Mouse (Mus musculus): ENCODE data around the gene Fbxo10. TPM values are rescaled to one million over a fixed set of nuclear protein-coding genes. Genes with fewer than 3 reads are reported as not detected.
"Not testable (repeated sequence)": the region's sequence is repeated elsewhere in the genome, so short reads cannot be mapped to it uniquely, and the experiment has no call there.

Fbxo10 gene
- 1 to 10 TPM in 19 of 26 experiments, under 1 TPM in 7; 0.46 to 4.9 (median 2.0) TPM for total RNA-seq (2018; cell fraction: chromatin; rRNA removed)
- 1 to 10 TPM; 1.1 to 3.8 (median 2.0) TPM for total RNA-seq (2018; cell fraction: cytosol; rRNA removed)
- 1 to 10 TPM in 22 of 26 experiments, under 1 TPM in 4; 0.77 to 5.4 (median 2.1) TPM for total RNA-seq (2018; cell fraction: nucleus; rRNA removed)
- 1.9 to 2.7 TPM (median 2.7 TPM) in 3 replicates for polyA plus RNA-seq (2018)

DNA sequence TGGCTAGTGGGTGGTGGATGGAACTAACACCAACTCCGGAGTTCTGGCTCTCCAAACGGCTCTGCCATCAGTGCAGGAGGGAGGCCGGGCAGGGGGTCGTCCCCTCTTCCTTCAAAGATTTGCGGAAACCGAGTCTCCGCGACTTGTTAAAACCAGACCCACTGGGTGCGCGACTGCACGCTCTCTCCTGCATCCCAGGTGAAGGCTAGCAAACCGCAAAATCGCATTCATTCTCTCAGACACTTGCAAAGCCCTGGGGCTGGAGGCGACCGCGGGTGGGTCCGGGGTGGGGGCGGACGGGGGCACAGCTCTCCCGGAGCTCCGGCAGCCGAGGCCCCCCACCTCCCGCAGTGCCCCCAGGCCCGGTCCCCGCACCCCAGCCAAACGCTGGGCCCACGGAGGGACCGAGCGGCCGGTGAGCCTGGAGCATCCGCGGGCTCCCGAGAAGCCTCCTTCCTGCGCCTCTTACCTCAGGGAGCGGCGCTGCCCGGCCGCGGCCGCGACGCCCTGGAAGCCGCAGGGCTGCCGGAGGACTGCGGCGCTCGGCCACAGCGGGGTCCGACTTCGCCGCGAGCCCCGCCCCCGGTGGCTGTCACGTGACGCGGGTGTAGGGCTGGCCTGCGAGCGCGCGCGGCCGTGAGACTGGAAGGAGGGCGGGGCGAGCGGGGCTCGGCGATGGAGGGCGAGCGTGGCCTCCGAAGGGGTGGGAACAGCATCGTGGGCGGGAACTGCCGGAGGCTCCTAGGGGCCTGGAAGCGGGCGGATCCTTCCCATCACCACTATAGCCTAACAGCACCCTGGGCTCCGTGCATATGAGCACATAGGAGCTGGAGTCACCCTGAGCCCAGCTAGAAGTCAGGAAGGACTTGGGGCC lies at the start of gene Fbxo10:
Gene Fbxo10 (minus strand): TSS at position 584 of the 874 bp plus-strand sequence.
- Histone ChIP-seq H3K4me3 (ENCODE audit: inconsistent target) (peak within 1 kb of the TSS; percentile 34), H3K36me3 (ENCODE audit: inconsistent target) (no peaks in the 10 kb centered on the region), H3K79me2 (ENCODE audit: inconsistent target) (no peaks in the 10 kb centered on the region), H3K27ac (no peak within 1 kb of the TSS)
- WGBS (ENCODE audit: missing documents) = 1% methylated on average over 75 of the region's 77 CpGs

DNA sequence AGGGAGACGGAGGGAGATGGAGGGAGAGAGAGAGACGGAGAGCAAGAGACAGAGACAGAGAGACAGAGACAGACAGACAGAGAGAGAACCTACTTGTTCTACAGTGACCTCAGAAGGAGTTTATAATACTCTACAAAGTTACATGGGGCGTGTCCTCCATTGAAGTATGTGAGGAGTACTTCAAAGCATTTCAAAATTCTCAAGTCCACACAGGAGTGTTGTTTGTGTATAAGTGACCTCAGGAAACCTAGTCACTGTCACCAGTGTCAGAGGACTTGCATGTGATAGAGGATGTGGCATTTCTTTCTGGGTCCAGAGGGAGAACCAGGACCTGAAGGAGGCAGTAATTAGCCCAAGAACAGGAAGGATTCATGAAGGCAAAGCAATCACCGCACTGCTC lies 46.6 kb upstream of the Fbxo10 start:
- Histone ChIP-seq H3K79me2 (ENCODE audit: inconsistent target) (no peaks in the 10 kb centered on the region), H3K4me3 (ENCODE audit: inconsistent target) (no peak overlapping the region), H3K27ac (no peak overlapping the region), H3K36me3 (ENCODE audit: inconsistent target) (no peaks in the 10 kb centered on the region)
- 82% methylated on average over 4 of the region's 4 CpGs for WGBS (ENCODE audit: missing documents)

GRCm38 (mm10) chr4:45121311-45121710 lies 36.9 kb upstream of the Fbxo10 start:
- WGBS (ENCODE audit: missing documents) = 84% methylated on average over 11 of the region's 11 CpGs
- no peak overlapping the region for H3K27ac ChIP-seq
- H3K79me2 ChIP-seq (ENCODE audit: inconsistent target) = no peaks in the 10 kb centered on the region
- no peaks in the 10 kb centered on the region for H3K36me3 ChIP-seq (ENCODE audit: inconsistent target)
- H3K4me3 ChIP-seq (ENCODE audit: inconsistent target) = no peak overlapping the region

DNA sequence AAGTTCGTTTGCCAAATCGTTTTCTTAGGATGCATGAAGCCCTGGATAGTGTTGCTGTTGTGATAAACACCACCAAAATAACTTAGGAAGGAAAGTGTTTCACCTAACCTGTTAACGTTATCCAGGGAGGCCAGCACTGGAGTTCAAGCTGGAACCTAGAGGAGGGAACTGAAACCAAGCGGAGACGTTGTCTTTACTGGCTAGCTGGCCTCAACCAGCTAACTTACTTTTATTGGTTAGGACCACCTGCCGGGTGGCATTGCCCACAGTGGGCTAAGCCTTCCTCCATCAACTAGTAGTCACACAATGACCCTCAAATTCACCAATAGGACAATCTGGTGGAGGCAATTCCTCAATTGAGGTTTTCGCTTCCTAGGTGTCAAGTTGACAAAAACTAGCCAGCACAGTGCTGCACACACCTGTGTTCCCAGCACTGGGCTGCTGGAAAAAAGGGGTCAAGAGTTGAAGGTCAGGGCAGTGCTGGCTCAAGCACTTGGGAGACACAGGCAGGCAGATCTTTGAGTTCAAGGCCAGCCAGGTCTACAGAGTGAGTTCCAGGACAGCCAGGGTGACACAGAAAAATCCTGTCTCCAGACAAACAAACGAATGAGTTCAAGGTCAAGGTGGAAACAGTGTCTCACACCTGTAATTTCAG lies 24.2 kb upstream of the Fbxo10 start:
- H3K27ac ChIP-seq = no peak overlapping the region
- 34% methylated on average over 8 of the region's 8 CpGs for WGBS (ENCODE audit: missing documents)
- H3K36me3 ChIP-seq (ENCODE audit: inconsistent target) = no peaks in the 10 kb centered on the region
- H3K79me2 ChIP-seq (ENCODE audit: inconsistent target) = peaks cover 27% of the 10 kb centered on the region
- H3K4me3 ChIP-seq (ENCODE audit: inconsistent target) = peak overlapping the region; percentile 90

DNA sequence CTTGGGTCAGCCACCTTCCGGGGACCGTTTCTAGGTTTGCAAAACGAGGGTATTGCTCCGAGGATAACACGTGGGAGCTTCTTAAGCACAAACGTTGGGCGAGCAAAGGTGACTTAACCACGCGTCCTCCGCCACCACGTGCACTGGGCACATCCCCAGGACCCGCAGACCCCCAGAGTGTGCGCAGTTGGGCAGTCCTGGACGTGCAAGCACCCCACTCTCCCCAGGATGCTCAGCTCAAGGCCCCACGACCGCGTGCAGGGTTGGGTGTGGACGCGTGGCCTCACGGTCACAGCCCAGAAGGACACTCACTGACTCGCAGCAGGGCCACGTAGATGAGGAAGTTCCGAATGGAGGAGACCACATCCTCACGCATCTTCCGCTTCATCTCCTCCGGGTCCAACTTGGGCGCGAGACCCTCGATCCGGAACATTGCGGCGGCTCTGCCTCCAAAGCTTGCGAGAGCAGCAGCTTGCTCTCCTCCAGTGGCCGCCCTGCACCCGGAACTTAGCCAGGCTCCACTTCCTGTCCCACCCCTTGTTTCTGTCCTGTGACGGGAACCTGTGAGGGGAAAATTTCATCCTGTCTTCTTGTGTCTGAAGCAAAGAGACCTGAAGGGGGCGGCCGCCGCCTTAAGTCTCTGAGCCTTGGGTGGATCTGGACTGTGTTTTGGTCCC lies 23.3 kb upstream of the Fbxo10 start, which contains the start of gene Tomm5:
Gene Tomm5 (minus strand): TSS at position 514 of the 677 bp plus-strand sequence.
- WGBS (ENCODE audit: missing documents) = under 1% methylated on average over 35 of the region's 39 CpGs
- Histone ChIP-seq H3K27ac (peak within 1 kb of the TSS; percentile 44), H3K36me3 (ENCODE audit: inconsistent target) (no peaks in the 10 kb centered on the region), H3K79me2 (ENCODE audit: inconsistent target) (peaks cover 27% of the 10 kb centered on the region), H3K4me3 (ENCODE audit: inconsistent target) (peak within 1 kb of the TSS; percentile 90)

DNA sequence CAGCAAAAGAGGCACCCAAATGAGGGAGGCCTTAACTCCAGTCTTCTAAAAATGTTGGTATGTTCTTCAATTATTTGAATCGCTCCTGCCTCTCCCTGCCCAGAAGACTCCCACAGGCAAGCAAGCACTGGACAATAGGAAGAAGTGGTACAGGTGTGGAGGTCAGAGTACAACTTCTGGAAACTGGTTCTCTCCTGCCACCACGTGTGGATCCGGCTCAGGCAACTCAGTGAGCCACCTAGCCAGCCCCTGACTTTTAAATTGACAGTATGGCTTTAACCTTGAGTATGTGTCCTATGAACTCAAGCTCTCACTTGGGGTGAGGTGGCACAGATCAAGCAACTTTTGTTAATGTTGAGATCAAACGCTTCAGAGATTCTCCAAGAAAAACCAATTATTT lies 22.7 kb upstream of the Fbxo10 start:
- no peaks in the 10 kb centered on the region for H3K36me3 ChIP-seq (ENCODE audit: inconsistent target)
- peak overlapping the region; percentile 44 for H3K27ac ChIP-seq
- peaks cover 27% of the 10 kb centered on the region for H3K79me2 ChIP-seq (ENCODE audit: inconsistent target)
- H3K4me3 ChIP-seq (ENCODE audit: inconsistent target) = peak overlapping the region; percentile 90
- 13% methylated on average over 4 of the region's 4 CpGs for WGBS (ENCODE audit: missing documents)

GRCm38 (mm10) chr4:45106409-45106808 lies 22.0 kb upstream of the Fbxo10 start:
- WGBS (ENCODE audit: missing documents) = 90% methylated on average over 5 of the region's 5 CpGs
- H3K79me2 ChIP-seq (ENCODE audit: inconsistent target) = peaks cover 27% of the 10 kb centered on the region
- H3K27ac ChIP-seq = no peak overlapping the region
- H3K4me3 ChIP-seq (ENCODE audit: inconsistent target) = peak overlapping the region; percentile 90; the same call in 1 of the 2 replicates
- no peaks in the 10 kb centered on the region for H3K36me3 ChIP-seq (ENCODE audit: inconsistent target)

DNA sequence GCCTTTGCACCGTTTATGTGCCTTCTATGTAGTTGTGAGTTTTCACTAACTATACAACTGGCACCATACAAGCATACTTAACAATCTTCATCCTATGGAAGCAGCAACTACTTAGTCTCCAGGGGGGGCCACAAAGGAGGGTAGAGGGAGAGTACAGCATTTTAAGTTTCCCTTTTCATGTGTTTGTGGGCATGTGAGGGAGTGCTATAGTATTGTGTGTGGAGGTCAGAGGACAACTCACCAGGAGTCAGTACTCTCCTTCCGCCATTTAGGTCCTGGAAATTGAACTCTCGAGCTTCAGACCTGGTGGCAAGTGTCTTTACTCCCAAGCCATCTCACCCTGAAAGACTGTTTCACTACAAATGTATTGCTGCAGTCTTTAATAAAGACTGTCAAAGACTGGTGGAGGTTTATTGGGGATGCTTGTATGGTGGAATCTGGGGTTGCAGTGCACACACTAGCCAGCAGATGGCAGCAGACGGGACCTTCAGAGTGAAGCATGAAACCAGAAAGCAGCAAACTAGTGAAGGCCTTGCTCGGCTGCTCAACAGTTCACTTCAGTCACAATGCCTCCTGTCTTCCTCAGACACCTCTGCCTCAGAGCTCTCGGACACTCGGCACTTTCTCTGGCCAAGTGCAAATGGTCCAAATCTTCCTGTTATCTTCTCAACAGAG lies 12.9 kb upstream of the Fbxo10 start:
- H3K36me3 ChIP-seq (ENCODE audit: inconsistent target) = no peaks in the 10 kb centered on the region
- H3K27ac ChIP-seq = no peak overlapping the region
- no peaks in the 10 kb centered on the region for H3K79me2 ChIP-seq (ENCODE audit: inconsistent target)
- no peak overlapping the region for H3K4me3 ChIP-seq (ENCODE audit: inconsistent target)
- 33% methylated on average over 7 of the region's 7 CpGs for WGBS (ENCODE audit: missing documents)

GRCm38 (mm10) chr4:45084895-45085290 lies 489 bp upstream of the Fbxo10 start:
- no peaks in the 10 kb centered on the region for H3K79me2 ChIP-seq (ENCODE audit: inconsistent target)

DNA sequence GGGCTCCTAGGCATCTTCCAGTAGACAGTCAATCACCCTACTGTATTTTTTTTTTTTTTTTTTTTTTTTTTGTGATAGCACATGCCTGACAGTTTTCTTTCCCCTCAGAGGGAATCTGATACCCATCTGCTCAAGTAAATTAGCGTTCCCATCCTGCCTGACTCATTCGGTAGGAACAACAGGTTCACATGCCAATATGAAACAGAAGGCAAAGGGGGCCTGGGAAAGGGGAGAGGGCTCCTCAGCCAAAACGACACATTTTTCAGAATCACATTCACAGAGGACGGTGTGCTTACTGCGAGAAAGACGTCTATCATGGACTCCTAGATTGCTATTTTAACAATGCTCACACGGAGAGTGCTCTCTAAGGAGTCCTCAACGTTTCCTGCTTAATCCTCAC lies 917 bp downstream of the Fbxo10 start:
- no peak overlapping the region for H3K27ac ChIP-seq
- H3K79me2 ChIP-seq (ENCODE audit: inconsistent target) = no peaks in the 10 kb centered on the region
- H3K4me3 ChIP-seq (ENCODE audit: inconsistent target) = peak overlapping the region; percentile 34; the same call in 1 of the 2 replicates
- no peaks in the 10 kb centered on the region for H3K36me3 ChIP-seq (ENCODE audit: inconsistent target)
- 14% methylated on average over 8 of the region's 8 CpGs for WGBS (ENCODE audit: missing documents)

More at GRCm38 (mm10) chr4:45084895-45085290, 489 bp upstream of the Fbxo10 start:
- H3K4me3 ChIP-seq (ENCODE audit: inconsistent target) = no peak overlapping the region; the same call in 1 of the 2 replicates
- 69% methylated on average over 8 of the region's 8 CpGs for WGBS (ENCODE audit: missing documents)
- no peak overlapping the region for H3K27ac ChIP-seq
- no peaks in the 10 kb centered on the region for H3K36me3 ChIP-seq (ENCODE audit: inconsistent target)

DNA sequence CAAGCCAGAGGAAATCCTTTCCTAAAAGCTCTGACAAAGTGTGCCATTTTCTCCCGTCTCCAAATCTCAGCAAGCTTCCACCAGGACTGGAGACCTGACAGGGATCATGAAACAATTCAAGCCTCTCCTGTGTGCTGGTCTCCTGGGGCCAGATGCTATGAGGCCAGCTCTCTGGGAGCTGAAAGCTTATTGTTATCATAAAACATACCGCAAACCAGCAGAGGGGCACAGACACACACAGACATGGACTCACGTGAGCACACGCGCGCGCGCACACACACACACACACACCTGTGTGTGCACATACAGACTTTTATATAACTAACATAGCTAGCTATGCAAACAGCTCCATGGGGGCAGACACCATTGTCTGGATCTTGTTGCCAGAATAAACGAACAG lies 1.5 kb downstream of the Fbxo10 start:
- Histone ChIP-seq H3K27ac (no peak overlapping the region), H3K36me3 (ENCODE audit: inconsistent target) (no peaks in the 10 kb centered on the region), H3K4me3 (ENCODE audit: inconsistent target) (no peak overlapping the region), H3K79me2 (ENCODE audit: inconsistent target) (no peaks in the 10 kb centered on the region)
- whole genome bisulfite sequencing (ENCODE audit: missing documents) = 93% methylated on average over 9 of the region's 9 CpGs

DNA sequence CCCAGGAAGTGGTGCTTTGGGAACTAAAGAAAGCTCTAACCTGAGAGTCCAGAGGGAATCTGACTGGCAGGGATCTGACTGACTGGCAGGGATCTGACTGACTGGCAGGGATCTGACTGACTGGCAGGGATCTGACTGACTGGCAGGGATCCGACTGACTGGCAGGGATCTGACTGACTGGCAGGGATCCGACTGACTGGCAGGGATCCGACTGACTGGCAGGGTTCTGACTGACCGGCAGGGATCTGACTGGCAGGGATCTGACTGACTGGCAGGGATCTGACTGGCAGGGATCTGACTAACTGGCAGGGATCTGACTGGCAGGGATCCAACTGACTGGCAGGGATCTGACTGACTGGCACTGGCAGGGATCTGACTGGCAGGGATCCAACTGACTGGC lies 3.4 kb downstream of the Fbxo10 start:
- H3K27ac ChIP-seq; H3K79me2 ChIP-seq (ENCODE audit: inconsistent target); H3K36me3 ChIP-seq (ENCODE audit: inconsistent target); H3K4me3 ChIP-seq (ENCODE audit: inconsistent target): not testable (repeated sequence)
- 86% methylated on average over 4 of the region's 4 CpGs for whole genome bisulfite sequencing (ENCODE audit: missing documents)

DNA sequence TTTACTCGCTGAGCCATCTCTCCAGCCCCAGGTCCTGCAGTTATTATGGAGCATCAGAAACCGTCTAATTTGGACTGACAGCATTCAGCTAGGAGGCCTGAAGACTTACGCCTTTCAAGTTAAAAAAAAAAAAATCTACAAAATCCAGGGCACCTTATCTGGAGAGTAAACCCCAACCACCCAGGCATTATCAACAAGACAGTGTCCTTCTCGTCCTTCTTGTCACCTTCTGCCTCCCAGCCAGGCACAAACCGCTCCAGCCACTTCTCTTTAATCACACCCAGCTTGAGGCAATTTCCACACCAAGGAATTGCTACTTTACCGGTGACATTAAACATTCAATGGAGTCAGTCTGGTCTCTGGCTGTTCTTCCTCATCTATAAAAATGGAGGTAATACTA lies 10.9 kb downstream of the Fbxo10 start:
- Histone ChIP-seq H3K27ac (no peak overlapping the region), H3K79me2 (ENCODE audit: inconsistent target) (no peaks in the 10 kb centered on the region), H3K4me3 (ENCODE audit: inconsistent target) (no peak overlapping the region), H3K36me3 (ENCODE audit: inconsistent target) (no peaks in the 10 kb centered on the region)
- WGBS (ENCODE audit: missing documents) = 87% methylated on average over 6 of the region's 6 CpGs
